Mouse (Mus musculus) yolk sac, embryonic 10.5 days (tissue): ENCODE measurements around the gene Defa36.
"Not testable (repeated sequence)": the region's sequence is repeated elsewhere in the genome, so short reads cannot be mapped to it uniquely, and the experiment has no call there.

Experiments used
- DNase-seq: peaks from one replicate; pipeline ENCODE4 v3.0.0-alpha.2; 2017; ENCODE audit warnings: low spot score

Defa36 gene

GRCm38 (mm10) chr8:21427111-21427510, at the start of gene Defa36:
Gene Defa36 (plus strand): TSS chr8:21427411.
- not testable (repeated sequence) for DNase-seq

DNA sequence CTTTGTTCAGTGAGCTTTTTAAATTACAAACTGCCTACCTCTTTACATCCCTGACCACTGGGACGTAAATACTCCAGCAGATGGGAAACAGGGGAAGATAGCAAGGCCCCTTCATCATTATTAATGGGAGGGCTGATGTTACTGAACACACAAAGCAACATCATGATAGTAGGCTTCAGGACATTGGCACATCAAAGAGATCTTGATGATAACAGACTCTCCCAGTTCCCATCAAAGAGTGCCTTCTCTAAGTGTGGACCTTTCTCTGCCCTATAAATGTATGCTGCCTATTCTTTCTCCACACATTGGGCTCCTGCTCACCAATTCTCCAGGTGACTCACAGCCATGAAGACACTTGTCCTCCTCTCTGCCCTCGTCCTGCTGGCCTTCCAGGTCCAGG, 49.0 kb upstream of the Defa36 start, which contains the start of gene Defa2:
Defa2 (plus strand) TSS at position 301 of the 400 bp plus-strand sequence.
- DNase-seq, result not testable (repeated sequence)

GRCm38 (mm10) chr8:21391511-21391910, 35.7 kb upstream of the Defa36 start, which contains the start of gene Defa33:
Gene Defa33 (plus strand): TSS chr8:21391811.
- DNase-seq, result not testable (repeated sequence)

- DNase-seq, result not testable (repeated sequence)
Measured at GRCm38 (mm10) chr8:21456460-21456859, 29.2 kb downstream of the Defa36 start, which contains the start of gene Gm7849. Gene Gm7849 (minus strand): TSS chr8:21456560.
